Mouse (Mus musculus) macrophage (primary cell): ENCODE results near the gene Hoxa3. TPM values are rescaled to one million over a fixed set of nuclear protein-coding genes. Genes with fewer than 3 reads are reported as not detected.

ENCODE experiments used
- H3K27ac ChIP-seq: fragments of 350-480 bp; formaldehyde crosslinking; 2 replicates; pipeline ENCODE4 v1.9.0; 2021
- H3K36me3 ChIP-seq: fragments of 350-480 bp; formaldehyde crosslinking; 2 replicates; pipeline ENCODE4 v1.9.0; 2021; ENCODE audit errors: inconsistent target
- H3K4me3 ChIP-seq: fragments of 350-480 bp; formaldehyde crosslinking; 2 replicates; pipeline ENCODE4 v1.9.0; 2021; ENCODE audit errors: inconsistent target
- H3K79me2 ChIP-seq: fragments of 350-480 bp; formaldehyde crosslinking; 2 replicates; pipeline ENCODE4 v1.9.0; 2021; ENCODE audit errors: inconsistent target
- WGBS: methylation state at CpG from one replicate; pipeline ENCODE4 v1.1.7; 2026; ENCODE audit warnings: inconsistent platforms; ENCODE audit not compliant: missing documents; 5-methylcytosine and 5-hydroxymethylcytosine counted together
- polyA plus RNA-seq: library from polyadenylated mRNA; stranded (reverse); fragments of 250-400 nt; gene quantifications from 3 replicates; pipeline ENCODE4 v1.2.4, GENCODE M21; 2018; ENCODE audit warnings: inconsistent platforms
- total RNA-seq, 78 experiments: library from RNA; depleted of rRNA; stranded (reverse); fragments of 250-400 nt; gene quantifications; 1 replicate in 9 of 78; 2 replicates in 24 of 78; 3 replicates in 43 of 78; 4 replicates in 2 of 78; pipeline ENCODE4 v1.2.4; 2018; ENCODE audit warnings: inconsistent platforms in 56 of 78

The Hoxa3 gene
- total RNA-seq (2018; cell fraction: chromatin; rRNA removed): 1 to 10 TPM in 2 of 26 experiments, under 1 TPM in 9, not detected in 15; 0.32 to 1.2 (median 0.86) TPM
- under 1 TPM in 10 of 26 experiments, not detected in 16; 0.04 to 0.27 (median 0.09) TPM for total RNA-seq (2018; cell fraction: cytosol; rRNA removed)
- under 1 TPM in 10 of 26 experiments, not detected in 16; 0.31 to 0.74 (median 0.38) TPM for total RNA-seq (2018; cell fraction: nucleus; rRNA removed)
- polyA plus RNA-seq: 0.04 TPM in 1 of 3 replicates, not detected in the others

DNA sequence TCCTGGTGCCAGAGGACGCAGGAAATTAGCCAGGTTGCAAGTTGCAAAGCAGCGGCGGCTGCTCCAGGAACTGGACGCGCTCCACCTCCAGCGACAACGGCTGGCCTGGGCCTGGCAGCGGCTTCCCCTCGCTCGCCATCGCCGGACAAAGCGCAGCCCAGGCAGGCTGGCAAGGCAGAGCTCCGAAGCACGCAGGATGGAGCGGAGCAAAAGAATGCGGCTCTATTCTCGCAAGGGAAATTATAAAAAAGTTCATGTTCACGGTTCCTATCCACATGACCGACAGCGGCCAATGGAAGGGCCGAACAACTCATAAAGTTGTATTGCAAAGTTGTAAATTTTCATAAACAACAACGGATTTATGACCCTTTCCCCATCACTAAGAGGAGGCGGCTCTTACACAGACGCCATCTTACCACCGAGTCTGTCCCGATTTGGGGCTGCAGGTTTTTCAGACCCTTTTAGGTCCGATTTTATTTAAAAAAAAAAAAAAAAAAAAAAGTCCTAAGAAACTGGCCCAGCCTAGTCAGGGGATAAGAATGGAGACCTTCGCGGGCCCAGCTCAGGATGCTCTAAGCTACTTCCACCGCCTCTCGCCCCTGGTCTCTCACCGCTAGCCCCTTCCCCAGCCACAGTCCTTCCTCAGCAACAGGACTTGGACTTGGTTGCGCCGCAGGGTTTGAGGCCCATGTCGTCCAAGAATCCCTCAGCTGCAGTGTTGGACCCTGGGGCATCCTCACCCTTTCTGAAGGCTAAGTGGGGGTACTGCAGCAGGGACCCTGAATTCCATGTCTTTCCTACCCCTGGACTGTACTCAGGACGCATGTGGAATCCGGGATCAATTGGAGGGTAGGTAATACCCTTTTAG, at the start of gene Hoxa3, which contains the start of gene Gm28308:
Gene Hoxa3, minus strand, starts transcription at position 218 of the 868 bp plus-strand sequence.
Gene Gm28308, minus strand, starts transcription at position 221 of the 868 bp plus-strand sequence.
- WGBS: 4% methylated on average over 38 of the region's 38 CpGs
- Histone ChIP-seq H3K79me2 (no peaks in the 10 kb centered on the region), H3K4me3 (peak within 1 kb of the TSS; percentile 41), H3K36me3 (no peaks in the 10 kb centered on the region), H3K27ac (no peak within 1 kb of the TSS)

DNA sequence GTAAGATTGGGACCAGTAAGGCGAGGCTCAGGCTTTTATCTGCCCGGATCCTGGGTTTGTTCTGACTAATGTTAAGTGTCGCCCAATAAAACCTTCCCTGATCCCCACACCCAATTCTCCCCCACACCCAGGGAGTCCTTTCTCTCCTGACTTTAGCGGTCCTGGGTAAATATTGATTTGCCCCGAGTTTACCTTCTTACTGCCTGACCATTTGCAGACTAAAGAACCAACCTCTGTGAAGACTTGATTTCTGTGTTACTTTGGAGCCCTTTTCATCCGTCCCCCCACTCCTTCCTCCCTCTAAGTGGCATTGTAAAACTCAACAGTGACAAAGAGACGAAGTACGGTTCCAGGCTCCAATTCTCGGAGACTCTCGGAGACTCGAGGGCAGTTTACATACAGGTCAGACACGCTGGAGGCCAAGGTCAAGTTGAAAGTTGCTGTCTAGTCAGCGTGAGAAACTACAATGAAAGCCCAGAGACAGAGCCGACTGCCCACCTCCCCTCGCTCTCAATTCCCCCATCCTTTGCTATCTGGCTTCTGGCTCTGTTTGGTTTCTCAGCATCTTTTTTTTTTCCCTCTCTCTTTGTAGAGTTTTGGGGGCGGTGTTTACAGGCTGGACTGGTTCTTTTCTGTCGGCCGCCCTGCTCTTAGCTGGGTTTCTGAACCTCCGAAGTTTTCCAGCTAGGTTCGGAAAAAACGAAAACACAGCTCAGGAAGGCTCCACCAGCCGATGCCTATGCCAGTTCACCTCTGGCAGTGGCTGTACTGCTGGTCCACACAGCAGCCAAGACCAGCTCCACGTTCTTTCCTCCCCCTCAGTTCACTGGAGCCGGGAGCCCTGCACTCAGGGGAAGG, 49.6 kb upstream of the Hoxa3 start:
- WGBS: 7% methylated on average over 24 of the region's 24 CpGs
- Histone ChIP-seq H3K27ac (no peak overlapping the region), H3K4me3 (no peak overlapping the region), H3K36me3 (no peaks in the 10 kb centered on the region), H3K79me2 (no peaks in the 10 kb centered on the region)

DNA sequence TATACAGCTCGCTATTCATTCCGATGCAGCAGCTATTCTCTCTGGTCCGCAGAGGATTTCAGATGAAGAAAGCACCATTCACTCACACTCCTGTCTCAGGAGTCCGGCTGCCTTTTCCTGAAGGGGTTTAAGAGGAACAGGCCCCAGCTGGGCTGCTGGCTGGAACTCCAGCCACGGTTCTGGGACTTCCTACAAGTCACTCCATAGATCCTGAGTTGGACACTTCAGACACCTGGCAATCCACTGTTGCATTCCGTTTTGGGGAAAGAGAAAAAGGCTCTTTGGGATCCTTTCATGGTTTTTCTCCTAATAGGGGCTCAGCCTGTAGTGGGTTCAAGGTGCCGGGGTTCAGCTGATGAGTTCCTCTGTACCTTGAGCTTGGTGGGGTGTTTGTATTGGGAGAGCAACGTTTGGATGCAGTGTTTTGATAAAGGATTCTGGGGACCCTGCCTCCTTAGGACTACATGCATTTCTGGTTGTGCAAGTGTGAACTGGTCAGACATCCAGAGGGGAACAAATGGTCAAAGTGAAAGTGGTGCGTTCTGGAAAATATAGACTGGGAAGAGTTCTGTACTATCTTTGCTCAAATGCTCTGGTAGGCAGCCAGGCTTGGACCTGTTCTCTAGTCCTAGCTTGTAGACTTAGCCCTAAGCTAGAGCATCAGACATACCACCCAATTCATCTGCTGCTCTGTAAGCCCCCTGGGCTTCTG, 48.8 kb upstream of the Hoxa3 start:
- H3K79me2 ChIP-seq: no peaks in the 10 kb centered on the region
- H3K27ac ChIP-seq: no peak overlapping the region
- H3K4me3 ChIP-seq: no peak overlapping the region
- H3K36me3 ChIP-seq: no peaks in the 10 kb centered on the region
- WGBS: 9% methylated on average over 9 of the region's 9 CpGs

DNA sequence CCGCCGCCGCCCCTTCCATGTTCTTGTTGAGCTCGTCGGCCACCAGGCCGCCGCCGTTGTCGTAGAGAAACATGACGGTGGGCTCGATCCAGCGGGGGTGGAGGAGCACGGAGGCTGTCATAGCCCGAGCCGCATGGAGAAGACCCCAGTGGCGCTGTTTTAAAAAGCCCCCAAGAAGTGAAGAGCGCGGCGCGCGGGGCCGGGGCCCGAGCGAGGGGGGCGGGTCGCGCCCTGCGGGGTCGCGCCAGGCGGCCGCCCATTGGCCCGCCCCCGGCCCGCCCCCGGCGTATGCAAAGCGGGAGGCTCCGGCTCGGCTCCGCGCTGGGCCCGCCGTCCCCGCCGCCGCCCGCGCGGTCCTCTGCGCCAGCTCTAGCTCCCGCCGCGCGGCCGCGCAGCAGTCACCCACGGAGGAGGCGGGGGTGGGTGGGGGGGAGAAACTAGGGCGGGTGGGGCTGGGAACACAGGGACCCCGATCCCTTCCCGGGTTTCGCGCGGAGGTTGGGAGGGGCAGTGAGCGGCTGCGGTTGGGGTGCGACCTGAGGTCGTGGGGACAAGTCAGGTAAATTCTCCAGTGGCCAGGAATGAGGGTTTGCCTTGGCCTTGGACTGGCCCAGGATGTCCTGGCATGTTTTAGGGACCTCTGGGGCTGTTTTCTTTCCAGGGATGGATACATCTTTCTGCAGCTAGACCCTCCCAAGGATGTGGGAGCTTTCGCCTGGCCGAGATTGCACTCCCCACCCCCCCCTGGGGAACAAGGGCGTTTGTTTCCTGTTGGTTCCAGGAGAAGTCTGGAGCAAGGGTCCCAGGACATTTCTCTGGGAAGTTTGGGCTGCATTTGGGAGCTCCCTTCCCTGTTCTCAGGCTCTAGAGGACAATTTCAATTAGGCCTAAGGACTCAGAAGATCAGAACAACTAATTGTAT, 47.8 kb upstream of the Hoxa3 start, which contains the start of gene Hoxa13:
Gene Hoxa13, minus strand, starts transcription at position 227 of the 922 bp plus-strand sequence.
- 3% methylated on average over 23 of the region's 72 CpGs for whole genome bisulfite sequencing
- H3K4me3 ChIP-seq: no peak within 1 kb of the TSS
- H3K27ac ChIP-seq: no peak within 1 kb of the TSS

DNA sequence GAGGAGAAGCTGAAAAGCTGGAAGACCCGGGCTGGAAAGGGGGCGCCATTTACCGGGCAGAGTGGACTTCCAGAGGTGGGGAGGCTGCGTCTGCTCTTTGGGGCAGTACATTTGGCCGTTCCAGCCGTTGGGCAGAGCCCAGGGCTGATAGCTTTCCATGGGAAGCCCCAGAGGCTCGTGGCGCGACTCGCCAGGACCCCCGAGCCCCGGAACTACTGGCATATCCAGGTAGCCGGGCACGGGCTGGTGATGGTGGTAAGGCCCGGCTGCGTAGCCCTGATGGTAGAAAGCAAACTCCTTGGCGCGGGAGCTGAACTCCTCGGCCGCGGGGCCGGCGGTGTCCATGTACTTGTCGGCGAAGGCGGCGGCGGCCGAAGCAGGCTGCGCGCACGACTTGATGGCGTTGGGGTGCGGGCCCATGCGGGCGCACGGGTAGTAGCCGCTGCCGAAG, 46.7 kb upstream of the Hoxa3 start:
- 3% methylated on average over 39 of the region's 39 CpGs for WGBS
- Histone ChIP-seq H3K4me3 (no peak overlapping the region), H3K27ac (no peak overlapping the region), H3K79me2 (no peaks in the 10 kb centered on the region), H3K36me3 (no peaks in the 10 kb centered on the region)

More for the DNA sequence above, 47.8 kb upstream of the Hoxa3 start, which contains the start of gene Hoxa13:
- Histone ChIP-seq H3K36me3 (no peaks in the 10 kb centered on the region), H3K79me2 (no peaks in the 10 kb centered on the region)

DNA sequence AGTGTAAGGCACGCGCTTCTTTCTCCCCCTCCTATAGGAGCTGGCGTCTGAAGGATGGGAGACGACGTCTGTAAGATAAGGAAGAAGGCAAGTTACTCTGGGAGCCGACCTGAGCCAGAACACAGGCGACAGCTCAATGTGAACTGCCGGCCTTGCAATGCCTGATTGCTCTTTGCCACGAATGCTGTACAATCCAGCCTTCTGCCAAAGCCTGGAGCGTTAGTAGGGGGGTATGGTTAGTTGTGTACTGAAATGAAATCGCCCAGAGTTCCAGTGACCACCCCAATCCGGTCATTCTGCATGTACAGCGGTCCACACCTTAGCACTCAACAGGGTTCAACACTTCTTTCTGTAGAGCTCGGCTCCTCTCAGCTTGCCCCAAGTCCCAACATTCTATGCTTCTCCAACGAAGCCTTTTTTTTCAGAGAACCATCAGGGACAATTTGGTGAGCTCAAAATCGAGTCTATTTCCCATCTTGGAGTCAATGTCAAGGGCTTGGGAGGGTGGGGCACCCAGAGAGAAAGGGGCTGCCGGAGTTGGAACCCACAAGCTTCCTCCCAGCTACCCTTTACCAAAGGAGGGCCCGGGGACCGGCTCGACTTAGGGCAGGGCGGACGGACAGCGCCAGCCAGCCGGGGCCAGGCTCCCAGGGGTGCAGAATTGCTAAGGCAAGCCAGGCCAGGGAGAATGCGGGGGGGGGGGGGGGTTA, 46.1 kb upstream of the Hoxa3 start:
- 6% methylated on average over 25 of the region's 25 CpGs for WGBS
- Histone ChIP-seq H3K36me3 (no peaks in the 10 kb centered on the region), H3K4me3 (no peak overlapping the region), H3K27ac (no peak overlapping the region), H3K79me2 (no peaks in the 10 kb centered on the region)

DNA sequence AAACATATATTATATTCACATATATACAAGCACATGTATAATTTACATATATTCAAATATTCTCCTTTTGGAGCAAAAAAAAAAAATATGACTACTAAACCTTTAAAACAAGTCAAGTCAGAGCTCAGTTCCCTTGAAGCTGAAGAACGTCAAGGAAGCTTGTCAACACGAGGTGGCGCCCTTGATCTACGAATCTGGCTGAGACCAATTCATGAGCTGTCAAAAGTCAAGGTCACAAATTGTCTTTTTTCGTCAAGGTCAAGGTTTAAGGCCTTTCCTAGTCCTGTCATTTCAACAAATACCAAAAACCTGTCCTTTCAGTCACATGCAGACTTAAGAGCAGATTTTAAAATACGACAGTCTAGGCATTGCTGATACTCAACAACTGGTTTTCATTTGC, 43.8 kb upstream of the Hoxa3 start:
- WGBS: 0% methylated on average over 6 of the region's 6 CpGs

DNA sequence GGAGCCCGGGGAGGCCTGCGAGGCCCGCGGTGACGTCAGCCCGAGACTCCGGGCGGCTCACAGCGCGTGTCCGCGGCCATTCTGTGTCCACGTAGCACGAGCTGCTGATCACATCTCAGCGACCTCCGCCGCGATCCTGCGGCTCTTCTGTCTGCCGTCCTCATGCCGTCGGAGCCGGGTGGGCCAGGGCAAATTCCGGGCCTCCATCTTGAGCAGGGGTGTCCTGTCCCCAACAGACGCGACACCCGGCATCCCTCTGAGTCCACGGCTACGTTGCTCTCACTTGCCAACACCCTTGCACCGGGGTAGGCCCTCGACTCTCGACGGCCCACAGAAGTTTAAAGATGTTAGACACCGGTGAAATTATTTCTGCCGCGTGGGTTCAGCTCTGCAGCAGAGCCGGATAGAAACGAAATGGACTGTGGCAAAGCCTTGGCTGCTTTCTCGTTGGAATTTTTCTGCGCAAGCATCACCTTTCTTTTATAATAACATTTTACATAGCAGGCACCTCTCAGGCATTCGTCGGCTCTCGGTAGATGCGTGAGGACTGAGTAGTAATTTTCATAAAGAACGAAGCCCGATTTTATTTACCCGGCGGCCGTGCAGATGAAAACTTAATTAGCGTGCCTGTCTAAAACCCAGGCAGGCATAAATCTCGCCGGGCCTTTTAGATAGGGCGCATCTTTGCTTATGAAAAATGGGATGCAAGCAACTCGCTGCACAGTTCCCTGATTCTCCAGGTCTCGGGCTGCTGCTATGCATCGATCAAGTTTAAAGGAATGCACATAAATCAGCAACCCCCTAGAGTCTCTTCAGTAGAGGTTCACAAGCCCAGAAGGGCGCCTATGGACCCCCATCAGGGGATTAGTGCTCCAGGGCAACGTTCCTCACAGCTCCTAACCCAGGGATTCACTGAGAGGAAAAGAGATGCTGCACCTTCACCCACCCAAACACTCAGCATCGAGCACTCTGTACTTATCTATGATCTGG, 40.7 kb upstream of the Hoxa3 start:
- Histone ChIP-seq H3K27ac (no peak overlapping the region), H3K4me3 (no peak overlapping the region), H3K79me2 (no peaks in the 10 kb centered on the region), H3K36me3 (no peaks in the 10 kb centered on the region)
- WGBS: 4% methylated on average over 58 of the region's 59 CpGs

More for the DNA sequence above, 43.8 kb upstream of the Hoxa3 start:
- Histone ChIP-seq H3K79me2 (no peaks in the 10 kb centered on the region), H3K4me3 (no peak overlapping the region), H3K36me3 (no peaks in the 10 kb centered on the region), H3K27ac (no peak overlapping the region)

DNA sequence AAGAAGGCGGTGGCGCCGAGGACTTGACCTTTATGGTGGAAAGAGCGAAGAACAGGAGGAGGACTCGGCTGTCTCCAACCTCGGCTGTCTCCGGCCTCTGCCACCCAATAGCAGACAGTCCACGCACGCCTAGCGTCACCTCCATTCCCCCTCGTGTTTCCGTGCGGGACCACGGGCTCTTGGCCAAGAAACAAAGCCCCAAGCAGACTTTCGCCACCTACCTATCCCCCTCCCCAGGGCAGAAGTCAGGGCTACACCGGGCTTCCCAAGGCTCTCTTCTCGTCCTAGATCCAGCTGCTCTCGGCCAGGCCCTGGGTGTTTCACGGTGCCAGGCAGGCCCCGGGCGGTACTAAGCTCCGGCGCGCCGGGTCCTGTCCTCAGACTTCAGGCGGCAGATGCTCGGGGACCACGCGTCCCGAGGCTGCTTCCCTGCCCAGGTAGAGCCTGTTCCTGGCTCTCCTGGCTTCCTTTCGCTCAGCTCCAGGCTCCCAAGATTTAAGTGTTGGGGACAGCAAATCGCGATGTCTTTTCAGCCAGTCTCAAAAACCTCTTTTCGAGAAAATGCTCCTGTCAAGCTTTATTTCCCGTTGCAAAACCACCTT, 39.7 kb upstream of the Hoxa3 start:
- WGBS: 5% methylated on average over 35 of the region's 35 CpGs
- H3K27ac ChIP-seq: no peak overlapping the region
- no peaks in the 10 kb centered on the region for H3K79me2 ChIP-seq
- no peak overlapping the region for H3K4me3 ChIP-seq
- no peaks in the 10 kb centered on the region for H3K36me3 ChIP-seq

DNA sequence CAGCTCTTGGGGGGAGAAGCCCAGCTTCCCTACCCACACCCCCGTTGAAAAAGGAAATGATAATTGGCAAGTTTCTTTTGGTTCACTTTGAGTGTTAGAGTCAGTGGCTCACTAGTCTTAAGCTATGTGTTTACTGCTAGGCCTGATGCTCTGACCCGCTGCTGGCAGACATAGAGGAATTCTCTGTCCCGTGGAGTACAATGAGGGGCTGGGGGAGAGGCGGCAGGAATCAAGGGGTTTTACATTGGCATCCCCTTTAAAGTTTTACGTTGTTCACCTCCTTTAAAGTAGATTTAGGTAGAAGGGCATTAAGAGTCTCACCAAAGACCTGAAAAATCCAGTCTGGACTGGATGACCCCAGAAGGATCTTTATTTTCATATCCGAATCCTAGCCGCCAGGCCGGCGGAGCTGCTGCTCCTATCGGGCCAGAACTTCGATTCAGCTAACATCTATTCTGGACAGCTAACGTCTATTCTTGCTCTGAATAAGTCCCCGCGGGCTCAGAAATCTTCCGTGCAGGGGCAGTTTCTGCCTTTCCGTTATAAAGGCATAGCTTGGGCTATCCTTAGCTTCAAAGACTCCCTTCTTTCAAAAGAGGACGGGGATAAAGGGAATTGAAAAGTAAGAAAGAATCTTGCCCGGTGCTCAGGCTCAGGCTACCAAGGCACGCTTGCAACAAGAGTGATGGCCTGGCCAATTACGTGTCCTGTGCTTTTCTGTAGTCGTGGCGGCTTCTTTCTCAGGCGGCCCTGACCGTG, 39.1 kb upstream of the Hoxa3 start:
- no peaks in the 10 kb centered on the region for H3K36me3 ChIP-seq
- no peaks in the 10 kb centered on the region for H3K79me2 ChIP-seq
- WGBS: 16% methylated on average over 24 of the region's 24 CpGs
- no peak overlapping the region for H3K27ac ChIP-seq
- no peak overlapping the region for H3K4me3 ChIP-seq
